Mouse (Mus musculus) MEL (cell line): ENCODE measurements at regions not wholly inside any gene's neighbourhood (a gene's known extent, or its start where the extent isn't known, plus 50 kb on each side); places are given as distances from the start of the nearest gene placed in this dataset.

Experiments used
- CTCF ChIP-seq, 3 experiments: IDR thresholded peaks in 2 of 3; conservative IDR thresholded peaks in 1 of 3; 2 replicates each; pipeline ENCODE4 v1.5.1; 2011 to 2012; ENCODE audit warnings: low read length in 3 of 3, low read depth in 2 of 3, mild to moderate bottlenecking in 2 of 3, improper control_type of control experiment in 1 of 3, inconsistent platforms in 1 of 3, mixed read lengths in 1 of 3, moderate library complexity in 1 of 3; ENCODE audit not compliant: control insufficient read depth in 1 of 3, insufficient read depth in 1 of 3, poor library complexity in 1 of 3, severe bottlenecking in 1 of 3
- POLR2A ChIP-seq, 2 experiments: IDR thresholded peaks; 2 replicates each; pipeline ENCODE4 v1.6.1; 2011 to 2012; ENCODE audit warnings: low read length in 2 of 2, mild to moderate bottlenecking in 2 of 2, control low read depth in 1 of 2, improper control_type of control experiment in 1 of 2, low read depth in 1 of 2, moderate library complexity in 1 of 2; ENCODE audit not compliant: control insufficient read depth in 1 of 2, insufficient read depth in 1 of 2, poor library complexity in 1 of 2

DNA sequence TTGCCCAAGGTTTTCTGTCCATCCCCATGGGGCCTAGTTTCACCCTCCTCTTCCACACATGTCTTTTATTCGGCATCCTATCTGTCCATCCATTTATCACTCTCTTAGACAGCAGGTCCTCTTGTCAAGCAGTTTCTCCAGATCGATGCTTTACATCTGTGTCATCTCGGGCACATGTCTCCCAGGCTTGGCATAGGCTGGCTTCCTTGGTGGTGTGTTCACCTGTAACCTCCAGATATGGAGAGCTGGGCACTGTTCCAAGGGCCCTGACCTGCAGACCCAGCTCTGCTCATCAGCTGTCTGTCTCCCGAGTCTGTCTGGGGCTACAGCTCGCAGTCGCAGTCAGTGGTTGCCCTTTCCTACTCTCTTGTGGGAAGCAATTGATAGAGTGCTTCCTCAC lies 128.2 kb upstream of the Podxl start:
- TF ChIP-seq POLR2A (IDR thresholded peaks at IDR 0.05; ENCODE audit: control insufficient read depth in 1 of 2, insufficient read depth in 1 of 2, low read depth in 1 of 2, low read length in 2 of 2, poor library complexity in 1 of 2) (no peak), CTCF (IDR thresholded peaks at IDR 0.05 in 2 of 3, conservative IDR thresholded peaks at IDR 0.05 in 1 of 3; ENCODE audit: control insufficient read depth in 1 of 3, insufficient read depth in 1 of 3, low read depth in 2 of 3, low read length in 3 of 3, poor library complexity in 1 of 3, severe bottlenecking in 1 of 3) (no peak)
